Mouse (Mus musculus) embryonic facial prominence, embryonic 11.5 days (tissue): ENCODE measurements at regions not wholly inside any gene's neighbourhood (a gene's known extent, or its start where the extent isn't known, plus 50 kb on each side); places are given as distances from the start of the nearest gene placed in this dataset.

Source experiments
- ATAC-seq: fragments of 200-750 bp; cut with Nextera tagmentation; replicated peaks from 2 replicates; pipeline ENCODE4 v1.8.0; 2017; ENCODE audit warnings: low read depth; ENCODE audit not compliant: insufficient number of reproducible peaks, low FRiP score, low TSS enrichment
- DNase-seq: peaks from one replicate; pipeline ENCODE4 v3.0.0-alpha.2; 2015; ENCODE audit warnings: low spot score
- H3K27ac ChIP-seq: fragments of 300-500 bp; sonication (generic); replicated peaks from 2 replicates; pipeline ENCODE4 v1.5.1; 2014; ENCODE audit warnings: mild to moderate bottlenecking, low read depth, low read length, control low read depth
- H3K27me3 ChIP-seq: fragments of 300-500 bp; sonication (generic); 2 replicates; pipeline ENCODE4 v1.6.1; 2014; ENCODE audit warnings: mild to moderate bottlenecking, low read length, moderate library complexity, mixed read lengths; ENCODE audit not compliant: control insufficient read depth, insufficient read depth
- H3K36me3 ChIP-seq: fragments of 300-500 bp; sonication (generic); replicated peaks from 2 replicates; pipeline ENCODE4 v1.6.1; 2014; ENCODE audit warnings: low read depth, mild to moderate bottlenecking, low read length, moderate library complexity, mixed read lengths; ENCODE audit not compliant: control insufficient read depth, insufficient read depth
- H3K4me1 ChIP-seq: fragments of 300-500 bp; sonication (generic); 2 replicates; pipeline ENCODE4 v1.6.1; 2014; ENCODE audit warnings: low read length, mixed read lengths; ENCODE audit not compliant: control insufficient read depth, insufficient read depth
- H3K4me2 ChIP-seq: fragments of 300-500 bp; sonication (generic); 2 replicates; pipeline ENCODE4 v1.6.1; 2014; ENCODE audit warnings: low read depth, mild to moderate bottlenecking, control low read depth, low read length, moderate library complexity
- H3K4me3 ChIP-seq: fragments of 300-500 bp; sonication (generic); 2 replicates; pipeline ENCODE4 v1.5.1; 2014; ENCODE audit warnings: low read depth, low read length, control low read depth
- H3K9ac ChIP-seq: fragments of 300-500 bp; sonication (generic); replicated peaks from 2 replicates; pipeline ENCODE4 v1.6.1; 2014; ENCODE audit warnings: mild to moderate bottlenecking, control low read depth, low read length
- H3K9me3 ChIP-seq: fragments of 300-500 bp; sonication (generic); replicated peaks from 2 replicates; pipeline ENCODE4 v1.6.1; 2016; ENCODE audit warnings: mild to moderate bottlenecking, low read length, inconsistent platforms, mixed read lengths; ENCODE audit not compliant: control insufficient read depth
- WGBS: fragments of 180-500 bp; shearing (Covaris S2); extraction: QIAGEN DNeasy Blood & Tissue Kit; methylation state at CpG from one replicate; pipeline ENCODE4 v1.1.7; 2014; 5-methylcytosine and 5-hydroxymethylcytosine counted together

DNA sequence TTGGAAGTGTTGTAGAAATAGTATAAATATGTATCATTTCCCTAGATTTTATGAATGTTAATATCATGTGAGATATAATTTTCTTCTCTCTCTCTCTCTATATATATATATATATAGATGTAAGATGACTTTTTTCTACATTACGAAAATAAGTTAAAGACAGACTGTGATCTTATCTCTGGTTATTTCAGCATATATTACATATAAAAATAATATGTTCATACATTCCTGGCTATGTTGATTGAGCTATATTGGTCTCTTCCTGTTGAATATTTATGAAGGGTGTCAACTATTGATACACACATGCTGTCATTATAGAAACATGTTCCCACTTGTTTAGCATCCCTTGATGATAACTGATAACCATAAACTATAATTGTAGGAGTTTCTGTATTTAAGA lies 793.2 kb upstream of the Fat3 start:
- H3K9ac ChIP-seq = no peak overlapping the region
- WGBS = 89% methylated on average over 1 of the region's 1 CpGs
- H3K9me3 ChIP-seq = no peaks in the 10 kb centered on the region
- H3K4me2 ChIP-seq = no peak overlapping the region
- ATAC-seq = no peak
- no peaks in the 10 kb centered on the region for H3K36me3 ChIP-seq
- H3K4me3 ChIP-seq = no peak overlapping the region
- no peak for DNase-seq
- H3K27ac ChIP-seq = no peak overlapping the region
- no peaks in the 10 kb centered on the region for H3K4me1 ChIP-seq
- H3K27me3 ChIP-seq = no peaks in the 10 kb centered on the region

DNA sequence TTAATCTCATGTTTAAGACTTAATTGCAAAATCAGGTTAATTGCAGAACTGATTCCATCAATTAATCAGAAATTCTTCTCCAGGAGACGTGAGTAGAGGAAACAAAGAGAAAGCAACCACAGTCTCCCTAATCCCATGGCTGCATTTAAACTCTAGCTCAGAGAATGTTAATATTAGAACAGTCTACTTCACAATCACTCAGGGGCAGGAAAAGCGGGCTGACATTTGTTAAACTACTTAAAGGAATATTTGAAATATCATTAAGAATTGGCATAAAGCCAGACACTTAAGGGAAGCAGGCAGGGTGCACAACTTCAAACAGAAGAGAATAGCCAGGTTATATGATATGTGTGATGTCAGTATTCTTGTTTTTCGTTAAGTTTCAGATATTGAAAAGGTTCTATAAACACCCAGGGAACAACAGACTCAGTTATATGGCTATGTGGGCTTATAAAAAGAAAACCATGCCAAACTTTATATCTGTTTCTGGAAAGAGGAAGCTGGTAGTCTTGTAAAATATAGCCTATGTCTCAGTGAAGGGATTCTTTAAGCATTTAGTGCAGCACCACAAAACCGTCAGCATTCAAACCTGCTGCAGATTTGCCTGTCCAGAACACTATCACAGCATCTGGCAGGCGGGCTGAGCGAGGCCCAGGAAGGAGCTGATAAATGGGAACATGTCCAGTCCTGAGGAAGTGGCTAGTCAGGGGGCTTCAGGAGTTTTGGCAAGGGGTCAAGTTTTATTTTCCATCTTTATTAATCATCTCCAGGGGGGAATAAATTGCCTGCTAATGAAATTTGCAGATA lies 787.9 kb upstream of the Fat3 start:
- 61% methylated on average over 6 of the region's 6 CpGs for WGBS
- Histone ChIP-seq H3K27me3 (no peaks in the 10 kb centered on the region), H3K9ac (no peak overlapping the region), H3K4me2 (no peak overlapping the region), H3K9me3 (no peaks in the 10 kb centered on the region), H3K27ac (no peak overlapping the region), H3K4me3 (no peak overlapping the region), H3K36me3 (no peaks in the 10 kb centered on the region), H3K4me1 (no peaks in the 10 kb centered on the region)
- ATAC-seq (no peak), DNase-seq (peak; percentile 9)

- no peaks in the 10 kb centered on the region for H3K4me1 ChIP-seq
- H3K27me3 ChIP-seq = no peaks in the 10 kb centered on the region
- ATAC-seq = no peak
- H3K27ac ChIP-seq = no peak overlapping the region
- no peak overlapping the region for H3K9ac ChIP-seq
- H3K4me2 ChIP-seq = no peak overlapping the region
- H3K36me3 ChIP-seq = no peaks in the 10 kb centered on the region
- no peaks in the 10 kb centered on the region for H3K9me3 ChIP-seq
- H3K4me3 ChIP-seq = no peak overlapping the region
- WGBS = 78% methylated on average over 4 of the region's 4 CpGs
- DNase-seq = no peak
These were observed 778.4 kb upstream of the Fat3 start for GRCm38 (mm10) chr9:17279334-17279990.

- no peak overlapping the region for H3K9ac ChIP-seq
- ATAC-seq (no peak), DNase-seq (no peak)
- H3K4me3 ChIP-seq = no peak overlapping the region
- no peak overlapping the region for H3K27ac ChIP-seq
- H3K4me2 ChIP-seq = no peak overlapping the region
- H3K36me3 ChIP-seq = no peaks in the 10 kb centered on the region
- H3K9me3 ChIP-seq = no peaks in the 10 kb centered on the region
- H3K27me3 ChIP-seq = no peaks in the 10 kb centered on the region
- H3K4me1 ChIP-seq = no peaks in the 10 kb centered on the region
- 64% methylated on average over 2 of the region's 2 CpGs for WGBS
These were observed 771.5 kb upstream of the Fat3 start for GRCm38 (mm10) chr9:17272616-17273015.

DNA sequence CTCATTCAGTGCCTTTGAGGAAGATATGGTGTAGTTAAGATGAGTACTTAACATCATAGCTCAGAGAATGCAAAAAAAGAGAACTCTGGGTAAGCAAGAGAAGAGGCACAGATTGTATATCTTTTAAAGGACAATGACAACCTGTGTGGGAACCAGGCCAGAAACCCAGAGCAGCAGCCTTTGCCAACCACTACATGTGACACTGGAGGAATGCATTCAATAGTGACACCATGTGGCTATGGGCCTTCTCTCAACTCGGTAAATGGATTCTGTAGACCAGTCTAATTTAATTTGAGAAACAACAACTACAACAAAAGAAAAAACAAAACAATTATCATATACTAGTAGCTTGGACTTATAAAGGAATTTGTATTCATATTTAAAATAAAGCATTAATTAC lies 768.5 kb upstream of the Fat3 start:
- no peak overlapping the region for H3K27ac ChIP-seq
- H3K4me2 ChIP-seq = no peak overlapping the region
- no peaks in the 10 kb centered on the region for H3K36me3 ChIP-seq
- no peaks in the 10 kb centered on the region for H3K4me1 ChIP-seq
- no peaks in the 10 kb centered on the region for H3K27me3 ChIP-seq
- ATAC-seq = no peak
- WGBS = 61% methylated on average over 1 of the region's 1 CpGs
- H3K9ac ChIP-seq = no peak overlapping the region
- DNase-seq = no peak
- no peaks in the 10 kb centered on the region for H3K9me3 ChIP-seq
- no peak overlapping the region for H3K4me3 ChIP-seq

GRCm38 (mm10) chr9:17257148-17257547 lies 756.1 kb upstream of the Fat3 start:
- WGBS = 68% methylated on average over 1 of the region's 1 CpGs
- Histone ChIP-seq H3K9me3 (no peaks in the 10 kb centered on the region), H3K9ac (no peak overlapping the region), H3K4me1 (no peaks in the 10 kb centered on the region), H3K27ac (no peak overlapping the region), H3K36me3 (no peaks in the 10 kb centered on the region), H3K27me3 (no peaks in the 10 kb centered on the region), H3K4me3 (no peak overlapping the region), H3K4me2 (no peak overlapping the region)
- DNase-seq = no peak
- ATAC-seq = no peak

GRCm38 (mm10) chr9:17227091-17227481 lies 726.0 kb upstream of the Fat3 start:
- Histone ChIP-seq H3K9ac (no peak overlapping the region), H3K27ac (no peak overlapping the region), H3K4me2 (no peak overlapping the region), H3K4me1 (no peaks in the 10 kb centered on the region), H3K4me3 (no peak overlapping the region), H3K36me3 (no peaks in the 10 kb centered on the region), H3K27me3 (no peaks in the 10 kb centered on the region), H3K9me3 (no peaks in the 10 kb centered on the region)
- 84% methylated on average over 4 of the region's 4 CpGs for WGBS
- DNase-seq (no peak), ATAC-seq (no peak)

DNA sequence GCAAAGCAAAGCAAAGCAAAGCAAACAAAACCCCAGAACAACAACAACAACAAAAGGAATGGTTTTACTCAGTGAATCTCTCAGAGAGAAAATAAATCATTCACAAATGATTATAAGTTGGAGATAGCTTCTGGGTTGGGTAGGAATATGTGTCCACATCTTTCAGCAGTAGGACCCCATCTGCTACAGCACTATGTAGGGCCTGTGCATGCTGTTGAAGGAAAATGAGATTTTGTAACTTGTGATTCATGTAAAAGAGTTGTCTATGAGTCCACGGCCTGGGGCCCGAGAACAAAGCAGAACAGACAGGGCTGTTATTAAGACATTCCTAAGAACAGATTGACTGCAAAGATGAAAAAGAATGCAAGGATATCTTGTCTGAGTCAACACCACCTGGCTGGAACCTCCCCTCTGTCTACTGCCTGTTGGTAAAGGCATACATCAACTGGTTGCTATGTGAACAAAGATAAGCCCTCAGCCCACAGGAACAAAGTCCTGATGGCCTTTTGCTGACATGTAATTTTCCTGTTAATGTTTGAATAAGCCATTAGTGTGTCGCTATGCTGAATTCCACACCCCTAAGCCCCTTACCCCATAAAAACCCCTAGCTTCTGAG lies 725.5 kb upstream of the Fat3 start:
- DNase-seq = no peak
- H3K4me1 ChIP-seq = no peaks in the 10 kb centered on the region
- no peak for ATAC-seq
- H3K9me3 ChIP-seq = no peaks in the 10 kb centered on the region
- H3K9ac ChIP-seq = no peak overlapping the region
- no peak overlapping the region for H3K4me2 ChIP-seq
- H3K4me3 ChIP-seq = no peak overlapping the region
- H3K27me3 ChIP-seq = no peaks in the 10 kb centered on the region
- no peaks in the 10 kb centered on the region for H3K36me3 ChIP-seq
- H3K27ac ChIP-seq = no peak overlapping the region
- 84% methylated on average over 3 of the region's 3 CpGs for WGBS
